Mouse (Mus musculus): ENCODE results near the gene Catip.

- TF ChIP-seq CTCF (IDR thresholded peaks at IDR 0.05; ENCODE audit: low read depth): peak; percentile 97
- TF ChIP-seq EP300 (IDR thresholded peaks at IDR 0.05; ENCODE audit: low read depth): peak; percentile 84
Measured at GRCm38 (mm10) chr1:74397268-74397918, 35.5 kb downstream of the Catip start.
